Mouse (Mus musculus): Measurements from ENCODE around the gene Kcnk1.

Gene Kcnk1

DNA sequence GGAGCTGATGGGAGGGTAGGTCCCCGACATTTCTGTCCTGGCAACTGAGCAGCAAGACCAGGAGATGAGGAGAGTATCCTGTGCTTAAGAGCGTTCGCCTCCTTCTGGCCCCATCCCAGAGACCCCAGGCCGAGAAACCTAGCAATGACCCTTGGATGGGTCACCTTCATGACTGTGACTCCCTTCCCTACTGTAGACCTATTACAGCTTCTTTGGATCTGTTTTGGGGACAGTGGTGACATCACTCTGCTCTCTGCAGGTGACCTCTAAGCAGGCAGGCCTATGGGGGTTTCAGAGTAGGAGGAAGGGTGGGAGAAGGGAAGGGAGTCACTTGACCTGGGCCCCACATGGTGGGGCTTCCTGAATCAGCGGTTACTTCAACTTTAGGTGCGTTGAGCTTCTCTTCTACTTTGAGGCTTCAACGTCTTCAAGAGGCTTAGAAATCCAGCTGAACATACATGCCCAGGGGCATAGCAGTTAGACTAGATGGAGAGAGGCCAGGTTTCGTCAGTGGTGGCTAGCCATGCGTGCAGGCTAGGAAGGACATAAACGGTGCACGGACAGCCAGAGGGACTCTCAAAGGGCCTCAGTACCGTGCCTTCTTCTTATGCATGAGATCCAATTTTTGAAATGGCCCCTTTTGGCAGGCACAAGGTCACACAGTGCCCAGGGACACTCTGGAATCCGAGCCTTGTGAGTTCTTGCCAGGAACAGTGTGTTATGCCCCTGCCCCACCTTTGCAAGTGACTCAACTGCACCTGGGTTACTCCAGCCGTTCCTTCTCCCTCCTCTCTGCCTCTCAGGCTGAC lies 1.3 kb downstream of the Kcnk1 start:
- in situ Hi-C loops (cut with MboI, MseI): no loop called here

DNA sequence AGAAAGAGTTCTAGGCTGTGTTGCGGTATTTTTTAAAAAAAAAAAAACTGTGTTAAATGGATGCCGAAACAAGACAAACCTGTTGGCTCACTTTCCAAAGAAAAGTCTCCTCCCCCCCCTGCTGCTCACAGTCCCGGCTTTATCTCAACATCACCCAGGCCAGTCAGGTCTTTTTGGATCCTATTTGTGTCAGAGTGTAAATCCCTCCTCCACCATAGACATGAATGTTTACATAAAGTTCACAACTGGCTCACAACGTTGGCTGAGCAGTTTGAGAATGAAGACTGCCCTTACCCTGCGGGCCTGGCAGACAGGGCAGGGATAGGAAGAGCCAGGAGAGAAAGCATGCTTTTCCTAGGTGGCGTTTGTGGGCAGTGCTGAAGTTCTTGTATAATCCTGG lies 2.0 kb downstream of the Kcnk1 start:
- in situ Hi-C loops (cut with MboI, MseI): no loop called here

DNA sequence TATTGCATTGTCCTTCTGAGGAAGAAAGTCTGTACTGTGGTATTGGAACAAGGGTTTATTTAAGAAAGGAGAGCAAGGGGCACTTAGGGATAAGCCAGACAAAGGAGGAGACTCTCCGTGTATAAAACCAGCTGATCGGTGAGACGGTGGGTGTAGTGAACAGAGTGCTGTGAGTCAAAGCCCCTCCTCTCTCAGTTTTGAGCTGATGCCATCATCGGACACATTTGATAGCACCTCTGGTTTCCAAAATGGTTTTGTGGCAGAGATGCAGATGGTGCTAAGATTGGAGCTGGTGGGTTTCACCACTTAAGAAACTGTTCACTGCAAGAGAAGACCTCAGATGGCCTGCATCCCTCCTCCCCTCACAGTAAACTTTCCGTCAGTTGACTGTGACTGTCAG lies 2.6 kb downstream of the Kcnk1 start:
- in situ Hi-C loops (cut with MboI, MseI): no loop called here

DNA sequence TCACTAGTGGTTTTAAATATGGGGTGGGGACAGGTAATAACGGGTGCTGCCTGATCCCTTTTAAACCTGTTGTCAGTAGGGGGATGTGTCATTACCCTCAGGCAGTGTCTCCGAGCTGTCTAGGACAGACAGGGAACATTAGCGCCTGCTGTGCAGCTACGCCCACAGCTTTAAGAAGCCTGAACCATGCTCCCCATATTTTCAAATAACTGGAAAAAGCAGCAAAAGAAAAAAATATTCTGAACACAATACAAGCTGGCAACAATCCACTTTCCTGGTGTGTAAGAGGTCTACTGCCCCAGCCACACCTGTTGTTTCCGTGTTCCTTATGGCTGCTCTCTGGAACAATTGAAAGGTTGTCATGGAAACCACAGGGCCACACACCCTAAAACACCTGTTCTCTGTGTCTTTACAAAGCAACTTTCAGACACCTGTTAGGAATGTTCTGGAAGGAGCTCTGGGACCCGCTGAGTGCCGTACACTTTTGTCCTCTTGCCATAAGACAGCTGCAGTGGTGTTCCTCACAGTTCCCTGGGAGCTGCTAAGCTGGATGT lies 4.9 kb downstream of the Kcnk1 start:
- in situ Hi-C loops (cut with MboI, MseI): no loop called here

DNA sequence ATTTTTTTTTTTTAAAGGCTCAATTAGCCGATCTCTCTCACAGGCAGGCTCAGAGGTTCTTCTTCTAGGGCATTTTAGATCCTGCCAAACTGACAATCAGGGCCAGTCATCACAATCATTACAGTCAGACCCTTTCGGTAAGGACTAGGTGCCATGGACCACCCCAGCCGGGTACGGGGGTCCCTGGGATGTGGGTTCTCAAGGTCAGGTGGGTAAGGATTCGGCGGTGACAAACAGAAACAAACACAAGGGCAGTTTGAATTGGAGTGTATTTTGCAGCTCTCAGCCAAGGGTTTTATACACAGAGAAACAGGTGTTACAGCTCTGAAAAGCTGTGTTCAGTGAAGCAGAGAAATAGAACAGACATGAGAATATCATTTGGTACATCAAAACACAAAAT lies 8.6 kb downstream of the Kcnk1 start:
- in situ Hi-C loops (cut with MboI, MseI): no loop called here

DNA sequence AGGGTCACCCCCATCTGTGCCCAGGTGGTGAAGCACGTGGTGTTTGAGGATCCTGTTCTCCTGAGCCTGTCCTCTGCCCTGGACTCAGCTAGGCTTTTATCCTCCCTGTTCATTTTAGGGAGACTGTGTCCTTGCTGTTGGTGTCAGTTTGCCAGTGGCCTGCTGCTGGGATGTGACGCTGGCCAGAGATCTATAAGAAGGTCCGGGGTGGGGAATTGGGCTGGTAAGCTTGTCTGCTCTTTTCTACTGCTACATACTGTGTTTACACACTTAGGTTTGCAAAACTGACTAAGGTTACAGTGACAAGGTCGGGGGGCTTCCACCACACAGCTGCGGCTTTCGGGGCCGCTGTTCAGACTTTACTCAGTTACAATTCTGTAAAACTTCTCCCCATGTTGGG lies 10.0 kb downstream of the Kcnk1 start:
- in situ Hi-C loops (cut with MboI, MseI): no loop called here

DNA sequence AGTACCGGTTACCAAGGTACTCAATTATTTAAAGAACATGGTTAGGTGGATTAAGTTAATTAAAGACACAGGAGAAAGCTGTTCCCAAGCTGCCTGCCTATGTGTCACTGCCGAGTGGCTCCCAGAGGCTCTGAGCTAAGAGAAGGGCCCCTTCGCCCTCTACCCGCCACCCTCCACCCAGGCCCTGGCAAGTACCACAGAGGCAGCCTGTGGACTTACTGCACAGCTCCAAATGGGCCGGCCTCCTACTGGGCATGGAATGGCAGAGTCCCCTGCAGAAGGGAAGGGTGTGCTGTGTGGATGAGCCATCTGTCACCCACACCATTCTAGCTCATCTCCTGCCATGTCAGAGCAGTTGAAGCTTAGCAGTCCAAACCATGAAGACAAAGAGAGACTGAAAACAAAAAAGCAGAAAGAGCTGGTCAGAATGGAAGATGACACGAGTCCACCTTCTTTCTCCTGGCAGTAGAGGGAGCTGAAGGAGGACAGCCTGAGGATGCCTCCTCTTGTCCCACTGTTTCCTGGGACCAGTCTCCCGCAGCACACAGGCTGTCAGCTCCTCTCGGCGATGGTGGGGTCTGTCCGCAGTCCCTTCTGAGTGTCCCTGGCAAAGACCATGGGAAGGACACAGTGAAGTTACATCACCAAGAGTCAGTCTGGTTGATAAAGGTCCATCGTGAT lies 11.5 kb downstream of the Kcnk1 start:
- in situ Hi-C loops (cut with MboI, MseI): no loop called here

DNA sequence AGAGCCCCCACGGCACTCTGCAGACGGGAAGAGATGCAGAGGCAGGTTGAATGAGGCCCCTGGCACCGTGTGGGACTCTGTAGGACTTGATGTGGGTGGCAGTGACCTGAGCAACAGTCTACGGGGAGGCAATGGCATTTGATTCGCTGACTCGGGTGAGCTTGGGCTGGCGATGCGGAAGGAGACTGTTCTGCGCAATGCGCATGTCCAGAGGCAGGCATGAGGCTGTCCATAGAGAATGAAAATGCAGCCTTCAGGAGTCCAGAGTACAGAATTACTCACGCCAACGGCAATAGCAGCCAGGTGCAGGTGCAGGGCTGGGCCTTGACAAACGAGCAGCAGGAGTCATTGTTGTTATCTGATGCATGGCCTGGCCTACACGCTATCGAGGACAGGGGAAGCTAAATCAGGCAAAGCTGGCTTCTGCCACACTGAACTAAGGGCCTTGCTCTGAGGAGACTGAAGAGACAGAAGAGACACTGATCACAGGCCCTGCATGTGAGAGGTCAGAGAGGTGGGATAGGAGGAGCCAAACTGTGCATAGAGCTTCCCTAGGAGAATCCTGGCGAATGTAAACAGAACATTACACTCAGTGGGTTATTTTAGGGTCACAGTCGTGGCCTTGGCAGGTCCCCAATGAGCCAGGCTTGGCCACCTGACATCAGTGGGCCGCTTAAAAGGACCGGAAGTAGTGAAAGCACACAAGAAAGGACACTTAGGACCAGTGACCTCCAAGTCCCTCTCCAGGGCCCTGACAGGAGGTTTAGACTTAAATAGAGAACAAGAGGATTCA lies 12.8 kb downstream of the Kcnk1 start:
- in situ Hi-C loops (cut with MboI, MseI): no loop called here

DNA sequence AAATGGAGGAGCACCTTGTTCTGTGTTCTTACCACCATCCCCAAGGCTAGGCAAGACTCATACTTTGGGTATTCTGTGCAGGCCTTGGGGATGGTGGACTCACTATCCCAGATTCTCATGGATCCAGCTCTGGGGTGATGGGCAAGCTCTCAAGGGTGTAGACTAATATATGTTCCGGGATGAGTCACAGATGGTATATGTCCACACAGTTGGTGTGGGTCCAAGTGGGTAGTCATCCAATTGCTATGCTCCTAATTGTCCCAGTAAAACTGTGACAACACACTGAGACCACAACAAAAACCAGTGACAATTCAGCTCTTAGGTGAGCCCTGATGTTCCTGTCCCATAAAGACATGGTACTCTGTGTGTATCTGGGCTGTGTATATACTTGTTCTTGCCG lies 14.0 kb downstream of the Kcnk1 start:
- in situ Hi-C loops (cut with MboI, MseI): no loop called here

DNA sequence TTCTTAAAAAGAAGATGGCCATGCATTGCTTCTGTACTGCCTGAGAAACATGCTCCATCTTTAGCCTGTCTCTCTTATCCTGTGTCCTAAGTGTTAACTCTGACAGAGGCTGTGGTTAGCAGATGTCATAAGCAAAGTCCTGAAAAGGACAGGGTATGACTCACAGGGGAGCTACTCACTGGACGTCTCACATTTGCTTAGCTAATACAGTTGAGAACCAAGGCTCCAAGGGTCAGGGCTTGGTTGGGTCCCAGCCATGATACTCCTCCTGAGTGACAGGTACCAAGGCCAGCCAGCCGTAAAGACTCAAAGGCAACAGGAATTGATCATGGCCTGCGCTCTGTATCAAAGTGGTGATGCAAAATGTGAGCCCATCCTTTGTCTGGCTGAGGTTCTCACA lies 15.9 kb downstream of the Kcnk1 start:
- in situ Hi-C loops (cut with MboI, MseI): no loop called here

DNA sequence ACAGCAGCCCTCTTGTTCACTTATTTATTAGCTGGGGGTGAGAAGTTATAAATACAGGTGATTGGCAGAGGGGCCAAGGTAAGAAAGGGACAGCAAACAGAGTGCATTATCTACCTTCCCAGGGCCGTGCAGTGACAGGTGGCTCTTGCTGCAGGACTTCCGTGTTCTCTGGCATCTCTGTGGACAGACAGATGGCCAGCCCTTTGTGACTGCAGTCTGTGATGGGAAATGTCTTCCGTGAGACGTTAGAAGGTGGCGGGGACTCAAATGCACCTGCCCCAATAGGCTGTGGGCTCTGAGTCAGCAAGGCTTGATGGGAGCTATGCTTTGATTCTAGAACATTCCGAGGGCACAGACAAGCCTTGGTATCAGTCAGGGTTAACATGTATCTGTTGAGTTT lies 17.4 kb downstream of the Kcnk1 start:
- in situ Hi-C loops (cut with MboI, MseI): no loop called here

DNA sequence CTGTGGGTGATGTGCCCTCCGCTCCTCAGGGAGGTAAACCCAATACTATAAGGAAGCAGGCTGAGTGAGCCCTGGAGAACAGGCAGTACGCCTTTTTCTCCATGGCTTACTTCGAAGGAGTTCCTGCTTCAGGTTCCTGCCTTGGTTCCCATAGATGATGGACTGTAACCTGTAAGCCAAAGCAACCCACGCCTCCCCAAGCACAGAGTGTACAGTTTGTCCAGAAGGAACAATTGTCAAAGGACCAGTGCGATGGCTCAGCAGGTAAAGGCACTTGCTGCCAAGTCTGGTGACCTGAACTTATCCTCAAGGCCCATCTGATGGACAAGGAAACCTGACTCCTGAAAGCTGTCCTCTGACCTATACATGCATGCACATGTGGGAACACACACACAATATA lies 18.7 kb downstream of the Kcnk1 start:
- in situ Hi-C loops (cut with MboI, MseI): no loop called here

DNA sequence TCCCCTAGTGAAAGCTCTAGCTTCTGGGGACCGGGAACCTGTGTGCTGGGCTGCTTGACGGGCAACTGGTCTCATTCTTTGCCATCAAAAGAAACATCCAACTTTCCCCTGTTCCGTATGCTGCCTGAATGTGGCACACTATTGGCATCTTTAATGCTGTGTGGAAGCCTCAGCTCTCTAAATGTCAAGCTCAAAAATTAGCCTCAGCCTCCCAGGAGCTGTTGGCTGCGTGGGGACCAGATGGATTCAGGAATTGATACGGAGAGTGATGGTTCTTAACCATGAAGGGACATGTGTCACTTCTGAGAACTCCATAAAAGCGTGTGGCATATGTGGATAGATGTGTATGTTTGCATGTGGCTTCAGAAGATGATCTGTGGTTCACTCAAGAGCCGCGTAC lies 27.0 kb downstream of the Kcnk1 start:
- in situ Hi-C loops (cut with MboI, MseI): no loop called here

DNA sequence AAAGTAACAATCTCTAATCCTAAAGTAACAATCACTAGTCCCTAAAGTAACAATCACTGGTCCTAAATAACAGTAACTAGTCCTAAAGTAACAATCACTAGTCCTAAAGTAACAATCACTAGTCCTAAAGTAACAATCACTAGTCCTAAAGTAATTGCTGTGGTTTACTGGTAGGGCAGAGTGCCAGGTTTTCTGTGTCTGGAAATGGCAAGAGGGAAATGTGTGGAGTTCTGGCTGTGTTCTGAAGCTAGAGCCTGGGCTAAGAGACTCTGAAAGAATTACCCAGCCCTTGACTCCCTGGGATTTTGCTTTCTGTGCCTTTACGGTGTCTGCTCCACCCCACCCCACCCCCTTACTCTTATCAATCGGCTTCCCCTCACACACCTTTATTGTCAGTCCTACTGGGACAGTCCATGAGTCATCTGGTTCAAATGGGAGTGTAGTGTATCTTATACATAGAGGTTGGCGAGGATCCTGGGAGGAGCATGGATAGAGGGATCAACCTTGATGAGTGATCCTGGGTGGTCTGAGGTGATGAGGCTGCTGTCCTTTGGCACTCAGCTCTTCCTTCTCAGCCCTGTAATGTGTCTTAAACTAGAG lies 28.8 kb downstream of the Kcnk1 start:
- in situ Hi-C loops (cut with MboI, MseI): no loop called here

DNA sequence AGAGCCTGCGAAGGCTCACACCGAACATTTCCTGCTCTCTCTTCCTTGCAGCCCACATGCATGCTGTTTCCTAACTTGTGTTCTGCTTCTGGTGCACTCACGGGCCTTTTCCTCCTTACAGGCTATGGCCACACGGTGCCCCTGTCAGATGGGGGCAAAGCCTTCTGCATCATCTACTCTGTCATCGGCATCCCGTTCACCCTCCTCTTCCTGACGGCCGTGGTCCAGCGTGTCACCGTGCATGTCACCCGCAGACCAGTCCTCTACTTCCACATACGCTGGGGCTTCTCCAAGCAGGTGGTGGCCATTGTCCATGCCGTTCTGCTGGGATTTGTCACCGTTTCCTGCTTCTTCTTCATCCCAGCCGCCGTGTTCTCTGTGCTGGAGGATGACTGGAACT lies 29.9 kb downstream of the Kcnk1 start:
- in situ Hi-C loops (cut with MboI, MseI): no loop called here

DNA sequence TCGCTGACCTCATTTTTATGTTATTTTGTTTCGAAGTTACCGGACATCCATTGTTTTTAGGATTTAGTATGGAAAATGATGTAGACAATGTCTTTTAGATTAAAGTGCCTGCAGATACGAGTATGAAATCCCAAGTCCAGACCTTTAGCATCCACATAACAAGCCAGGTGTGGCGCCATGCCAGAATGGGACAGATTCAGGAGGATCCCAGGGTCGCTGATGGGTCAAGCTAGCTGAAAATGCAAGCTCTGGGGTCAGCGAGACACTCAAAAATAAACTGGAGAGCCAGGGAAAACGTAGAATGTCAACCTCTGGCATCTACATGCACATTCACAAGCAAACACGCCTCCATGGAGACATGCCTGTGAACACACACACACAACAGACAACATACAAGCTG lies 31.2 kb downstream of the Kcnk1 start:
- in situ Hi-C loops (cut with MboI, MseI): no loop called here

DNA sequence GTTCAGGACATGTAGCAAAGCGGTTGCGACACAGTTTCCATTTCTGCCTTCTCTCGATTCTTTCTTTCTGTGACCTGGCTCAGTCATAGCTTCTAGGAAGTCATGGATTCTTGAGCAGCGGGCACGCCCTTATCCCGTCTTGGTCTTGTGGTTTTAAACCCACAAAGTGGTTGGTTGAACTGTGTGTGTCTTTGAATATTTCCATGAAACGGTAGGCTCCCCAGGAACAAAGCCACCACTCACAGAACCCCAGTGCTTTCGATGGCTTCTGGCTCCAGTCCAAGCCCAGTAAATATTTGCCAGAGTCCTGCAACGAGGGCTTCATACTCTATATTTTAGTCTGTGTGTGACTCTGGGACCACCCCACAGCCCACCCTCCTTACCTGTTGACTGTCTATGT lies 31.6 kb downstream of the Kcnk1 start:
- in situ Hi-C loops (cut with MboI, MseI): no loop called here

DNA sequence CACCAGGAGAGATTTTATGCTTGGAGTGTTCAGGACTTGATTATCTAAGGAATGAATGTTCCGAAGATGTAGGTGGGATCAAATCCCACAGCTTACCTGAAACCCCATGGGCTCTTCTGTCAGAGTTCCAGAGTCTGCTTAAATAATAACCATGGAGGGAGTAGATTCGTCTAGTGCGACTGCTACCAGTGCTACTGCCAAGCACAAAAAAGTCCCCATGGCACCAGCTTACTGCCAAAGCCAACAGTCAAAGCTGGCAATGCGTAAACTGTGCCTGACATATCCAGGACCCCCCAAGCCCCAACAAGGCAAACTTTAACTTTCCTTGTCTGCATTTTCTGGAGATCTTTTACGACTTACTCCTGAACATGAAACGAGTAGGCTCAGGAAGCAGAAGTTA lies 32.5 kb downstream of the Kcnk1 start:
- in situ Hi-C loops (cut with MboI, MseI): no loop called here

DNA sequence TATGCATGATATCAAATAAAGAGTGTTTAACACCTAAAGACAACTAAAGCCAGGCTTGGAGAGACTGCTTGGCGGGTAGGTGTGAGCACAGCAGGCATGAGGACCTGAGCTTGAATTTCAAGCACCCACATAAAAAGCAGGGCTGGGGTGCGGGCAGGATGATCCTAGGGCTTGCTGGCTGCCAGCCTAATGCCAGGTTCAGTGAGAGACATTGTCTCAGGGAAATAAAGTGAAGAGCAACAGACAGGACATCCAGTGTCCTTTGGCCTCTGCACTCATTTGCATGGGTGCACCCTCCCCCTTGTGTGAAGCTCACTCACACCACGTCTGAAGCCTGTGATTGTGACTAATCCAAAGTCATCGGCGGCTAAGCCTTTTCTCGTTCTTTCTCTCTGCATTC lies 34.0 kb downstream of the Kcnk1 start:
- in situ Hi-C loops (cut with MboI, MseI): no loop called here

DNA sequence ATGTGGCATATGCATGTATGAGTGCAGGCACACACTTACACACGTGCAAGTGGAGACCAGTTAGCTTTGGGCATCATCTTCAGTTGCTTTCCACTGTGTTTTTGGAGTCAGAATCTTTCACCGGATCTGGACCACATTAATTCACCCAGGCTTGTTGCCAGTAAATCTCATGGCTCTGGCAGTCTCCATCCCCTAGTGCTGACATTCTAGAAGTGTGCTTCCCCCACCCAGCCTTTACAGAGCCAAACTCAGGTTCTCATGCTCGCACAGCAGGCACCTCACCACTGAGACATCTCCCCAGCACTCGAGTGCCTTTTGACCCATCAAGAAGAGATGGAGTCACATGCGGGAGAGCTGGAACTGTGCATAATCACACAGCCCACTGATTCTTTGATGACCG lies 37.8 kb downstream of the Kcnk1 start:
- in situ Hi-C loops (cut with MboI, MseI): no loop called here

DNA sequence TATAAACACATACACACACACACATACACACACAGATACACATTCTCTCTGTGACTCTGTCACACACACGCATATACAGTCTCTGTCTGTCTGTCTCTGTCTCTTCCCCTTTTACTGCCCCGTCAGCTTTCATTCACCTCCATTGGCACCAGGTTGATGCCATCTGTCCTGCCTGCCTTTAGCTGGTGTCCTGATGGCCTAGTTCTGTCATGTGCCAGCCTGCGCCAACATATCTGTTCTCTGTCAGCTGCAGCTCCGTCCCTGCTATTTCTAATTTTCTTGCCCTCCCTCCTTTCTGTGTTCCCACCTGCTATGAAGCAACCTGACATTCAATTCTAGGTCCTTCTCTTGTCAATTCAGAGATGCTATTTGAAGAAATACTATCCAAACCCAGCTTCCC lies 40.1 kb downstream of the Kcnk1 start:
- in situ Hi-C loops (cut with MboI, MseI): no loop called here

DNA sequence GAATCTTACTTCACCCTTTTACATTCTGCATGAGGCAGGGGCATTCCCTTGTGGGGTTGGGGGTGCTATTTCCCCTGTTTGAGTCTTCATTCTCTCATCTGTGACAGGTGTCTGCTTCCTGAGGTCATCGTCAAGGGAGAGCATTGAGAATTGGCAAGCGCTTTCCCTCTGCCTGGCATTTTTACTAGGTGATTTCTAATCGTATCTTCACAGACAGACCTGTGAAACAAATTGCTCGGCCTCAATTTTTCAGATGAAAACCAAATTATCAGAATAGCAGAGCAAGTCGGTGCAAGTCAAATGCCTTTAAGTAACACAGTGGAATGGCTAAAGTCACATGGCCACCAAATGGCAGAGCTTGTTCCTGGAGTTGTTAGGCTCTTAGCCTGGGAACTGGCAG lies 41.4 kb downstream of the Kcnk1 start:
- in situ Hi-C loops (cut with MboI, MseI): no loop called here

Measured in T-helper 2 cell (primary cell).